Mouse (Mus musculus) lung, postnatal 14 days (tissue): Measurements from ENCODE around the gene Psma5.
"Not testable (repeated sequence)": the region's sequence is repeated elsewhere in the genome, so short reads cannot be mapped to it uniquely, and the experiment has no call there.

Experiments
- DNase-seq: peaks from one replicate; pipeline ENCODE4 v3.0.0; 2021

Gene Psma5

GRCm38 (mm10) chr3:108256719-108257637 lies at the start of gene Psma5:
TSS of gene Psma5 (plus strand) at chr3:108256926.
- DNase-seq: peak; percentile 95

DNA sequence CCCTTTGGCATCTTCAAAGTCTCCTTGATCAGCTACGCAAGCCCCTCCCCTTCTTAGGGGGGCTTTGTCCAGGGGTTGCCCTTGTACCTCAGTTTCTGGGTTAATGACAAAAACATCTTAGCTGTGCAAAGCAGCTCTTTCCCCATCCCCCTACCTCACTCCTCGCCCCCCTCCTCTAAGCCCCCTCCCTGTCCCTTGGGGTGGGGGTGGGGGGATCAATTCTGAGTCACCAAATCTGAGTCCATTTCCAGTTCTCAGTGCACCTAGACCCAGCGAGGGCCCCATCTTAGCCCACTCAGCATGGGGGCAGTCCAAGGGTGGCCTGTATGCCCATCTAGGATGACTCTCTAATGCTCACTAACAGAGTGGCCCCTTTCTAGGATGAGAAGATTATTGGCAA lies 47.7 kb upstream of the Psma5 start:
- DNase-seq: no peak

GRCm38 (mm10) chr3:108209536-108209935 lies 47.2 kb upstream of the Psma5 start:
- DNase-seq: no peak

DNA sequence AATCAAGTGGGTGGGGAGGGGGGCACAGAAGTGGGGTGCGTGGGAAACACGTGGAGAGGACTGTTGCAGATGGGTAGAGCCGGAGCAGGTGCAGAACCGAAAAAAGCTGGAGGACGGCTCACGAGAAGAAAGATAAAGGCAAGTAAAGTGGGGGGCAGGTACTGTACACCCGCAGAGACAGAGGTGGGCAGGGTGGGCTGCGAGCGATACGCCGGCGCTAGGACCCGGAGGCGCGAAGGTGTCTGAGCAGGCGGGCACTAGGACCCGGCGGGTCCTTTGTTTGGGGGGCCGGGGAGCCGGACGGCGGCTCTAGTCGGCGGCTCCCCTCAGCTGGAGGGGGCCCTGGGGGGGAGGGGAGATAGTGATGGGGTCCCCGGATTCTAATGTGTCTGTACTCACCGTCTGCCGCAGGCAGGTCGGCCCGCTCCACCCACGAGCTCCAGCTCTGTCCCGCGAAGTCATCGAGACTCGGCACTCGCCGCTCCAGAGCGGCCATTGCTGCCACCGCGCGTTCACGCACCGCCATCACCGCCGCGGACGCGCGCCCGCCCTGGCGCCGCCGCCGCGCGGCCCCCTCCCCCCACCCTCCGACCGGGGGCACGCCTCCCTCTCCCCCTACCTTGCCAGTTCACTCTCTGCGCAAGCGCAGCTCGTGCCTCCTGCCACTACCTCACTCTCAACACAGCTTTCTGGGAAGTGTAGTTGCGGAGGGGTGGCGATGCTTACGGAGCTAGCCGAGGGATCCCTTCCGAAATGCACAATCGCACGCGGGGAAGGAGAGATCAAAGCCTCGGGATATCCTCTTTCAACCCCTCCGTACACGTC lies 46.6 kb upstream of the Psma5 start:
- DNase-seq: peak; percentile 92

GRCm38 (mm10) chr3:108210771-108211139 lies 46.0 kb upstream of the Psma5 start, which contains the start of gene Atxn7l2:
TSS of gene Atxn7l2 (minus strand) at chr3:108210934.
- no peak for DNase-seq

DNA sequence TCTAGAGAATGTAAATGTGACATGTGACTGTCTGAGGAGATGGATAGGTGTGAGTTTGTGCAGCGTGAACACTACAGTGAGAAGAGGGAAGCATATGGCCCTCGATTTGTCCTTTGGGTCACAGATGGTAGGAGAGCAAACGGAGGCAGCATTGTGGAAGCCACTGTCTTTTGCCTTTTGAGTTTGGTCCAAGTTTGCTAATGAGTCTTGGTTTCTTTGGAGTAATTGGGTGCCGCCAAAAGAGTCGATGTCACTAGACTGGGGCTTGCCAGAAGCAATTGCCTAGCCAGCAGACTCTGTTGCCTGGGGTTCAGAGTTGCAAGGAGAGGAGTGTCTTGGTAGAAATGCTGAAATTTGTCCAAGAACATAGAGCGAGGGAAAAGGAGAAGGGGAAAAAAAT lies 44.9 kb upstream of the Psma5 start:
- DNase-seq: no peak

GRCm38 (mm10) chr3:108212406-108212805 lies 44.3 kb upstream of the Psma5 start:
- no peak for DNase-seq

DNA sequence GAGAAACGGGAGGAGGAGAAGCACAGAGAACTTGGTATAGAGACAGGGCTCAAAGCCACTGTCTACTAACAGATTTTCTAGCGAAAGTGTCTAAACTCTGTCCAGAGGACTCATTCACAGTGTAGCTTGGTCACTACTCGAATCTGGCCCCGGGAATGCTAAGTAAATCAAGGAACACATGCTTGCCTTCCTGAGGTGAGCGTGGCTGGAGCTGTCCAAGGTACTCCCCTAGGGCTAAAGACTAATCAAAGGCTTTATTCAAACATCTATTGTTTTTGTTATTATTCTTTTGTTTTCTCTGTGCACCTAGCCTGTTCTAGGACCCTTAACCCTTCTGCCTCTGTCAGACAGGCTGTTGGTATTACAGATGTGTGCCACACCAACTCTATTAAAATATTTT lies 42.0 kb upstream of the Psma5 start:
- DNase-seq: peak; percentile 49

GRCm38 (mm10) chr3:108220661-108221060 lies 36.1 kb upstream of the Psma5 start:
- DNase-seq: no peak

- DNase-seq: no peak
These were observed 30.8 kb upstream of the Psma5 start for GRCm38 (mm10) chr3:108225711-108226557.

DNA sequence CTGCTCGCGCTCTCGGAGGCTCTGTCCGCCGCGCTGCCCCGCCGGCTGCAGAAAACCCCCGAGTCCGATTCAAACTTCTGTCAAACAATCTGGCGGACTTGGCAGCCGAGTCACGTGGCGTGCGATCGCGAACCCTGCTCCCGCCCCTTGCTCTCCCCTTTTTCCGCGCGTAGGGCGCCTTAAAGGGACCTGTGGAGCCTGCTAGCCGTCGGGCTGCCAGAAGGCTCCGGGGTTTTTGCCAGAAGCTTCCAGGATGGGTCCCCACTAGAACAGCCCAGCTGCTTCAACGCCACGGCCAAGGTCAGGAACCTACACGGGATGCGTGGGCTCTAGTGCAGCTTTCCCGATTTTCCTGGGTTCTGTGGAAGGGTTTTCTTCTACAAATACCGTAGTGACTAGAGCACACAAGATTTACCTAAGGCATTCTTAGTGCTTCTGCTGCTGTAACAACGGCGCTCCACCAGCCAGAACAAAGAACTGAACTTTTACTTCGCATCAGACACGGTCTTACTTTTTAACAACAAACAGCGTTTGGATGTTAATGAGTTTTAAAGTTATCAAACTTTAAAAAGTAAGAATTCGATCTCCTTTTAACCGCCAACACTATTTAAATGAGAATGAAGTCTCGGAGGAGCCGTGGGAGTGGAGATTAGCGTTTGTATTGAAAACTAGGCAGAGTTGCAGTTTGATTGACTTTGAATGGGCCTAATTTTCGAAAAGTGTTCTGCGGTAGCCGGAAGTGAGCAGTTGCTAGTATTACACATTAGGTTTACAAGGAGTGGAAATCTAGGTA lies 30.0 kb upstream of the Psma5 start, which contains the start of gene Sypl2:
Sypl2 (minus strand) TSS at position 91 of the 793 bp plus-strand sequence.
- peak; percentile 35 for DNase-seq

DNA sequence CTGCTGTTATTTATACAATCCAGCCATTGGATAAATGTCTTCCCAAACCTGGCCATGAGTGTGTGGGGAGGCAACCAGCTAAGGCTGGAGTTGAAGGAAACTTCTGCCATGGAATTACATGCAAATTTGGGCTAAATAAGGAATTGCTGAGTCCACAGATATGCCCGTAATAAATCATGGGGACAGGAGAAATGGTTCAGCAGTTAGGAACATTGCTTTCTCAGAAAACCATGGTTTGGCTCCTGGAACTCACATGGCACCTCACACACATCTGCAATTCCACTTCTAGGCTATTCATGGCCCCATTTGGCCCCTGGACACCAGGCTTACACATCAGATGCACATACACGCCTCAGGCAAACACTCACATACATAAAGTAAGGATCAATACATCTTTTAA lies 29.2 kb upstream of the Psma5 start:
- DNase-seq: no peak

- DNase-seq: no peak
These were observed 25.1 kb upstream of the Psma5 start for GRCm38 (mm10) chr3:108231646-108232045.

- not testable (repeated sequence) for DNase-seq
These were observed 19.1 kb upstream of the Psma5 start for GRCm38 (mm10) chr3:108237474-108238102.

GRCm38 (mm10) chr3:108241243-108241839 lies 15.4 kb upstream of the Psma5 start:
- DNase-seq: no peak

DNA sequence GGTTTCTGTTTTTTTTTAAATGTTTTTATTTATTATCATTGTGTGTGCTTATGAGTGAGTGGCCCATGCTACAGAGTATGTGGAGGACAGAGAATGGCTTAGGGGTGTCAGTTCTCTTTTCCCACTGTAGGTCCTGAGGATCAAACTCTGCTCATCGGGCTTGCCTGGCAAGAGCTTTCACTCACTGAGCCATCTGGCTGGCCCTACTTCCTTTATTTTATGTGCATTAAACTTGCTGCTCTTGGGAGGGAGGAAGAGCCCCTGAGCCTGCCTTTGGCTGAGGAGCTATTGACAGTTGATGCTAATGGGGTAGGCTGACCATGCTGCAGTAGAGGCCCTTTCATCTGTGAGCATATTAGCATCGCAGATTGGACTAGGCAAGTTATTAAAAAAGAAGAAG lies 9.9 kb upstream of the Psma5 start:
- no peak for DNase-seq

DNA sequence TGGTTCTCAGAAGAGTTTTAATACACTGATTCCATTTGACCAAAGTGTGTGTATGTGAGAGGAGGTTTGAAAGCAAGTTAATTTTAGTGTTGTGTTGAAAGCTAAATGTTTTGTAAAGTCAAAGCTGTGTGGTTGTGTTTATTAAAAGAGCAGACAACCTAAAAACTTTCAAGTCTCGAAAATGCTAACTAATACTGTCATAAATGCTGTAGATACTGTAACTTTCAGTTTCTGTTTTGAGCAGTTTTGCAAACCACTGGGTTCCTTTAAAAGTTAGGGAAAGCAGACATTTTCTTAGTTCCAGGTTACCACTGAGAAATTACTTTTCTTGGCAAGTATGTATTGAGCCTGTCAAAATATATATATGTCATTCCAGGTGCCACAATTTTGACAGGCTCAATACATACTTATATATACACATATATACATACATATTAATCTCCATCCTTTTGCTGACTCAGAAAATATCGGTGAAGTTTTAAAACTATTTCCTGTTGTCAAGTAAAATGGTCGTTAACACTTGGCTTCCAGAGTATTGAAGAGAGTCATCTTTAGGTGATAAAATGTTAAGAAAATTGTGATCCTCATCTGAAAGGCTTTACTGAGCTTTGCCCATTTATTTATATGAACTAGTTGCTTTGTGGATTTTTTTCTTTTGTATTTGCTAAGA lies 1.2 kb downstream of the Psma5 start:
- DNase-seq: no peak

- DNase-seq: no peak
These were observed 2.6 kb downstream of the Psma5 start for GRCm38 (mm10) chr3:108259319-108259718.

- not testable (repeated sequence) for DNase-seq
These were observed 22.8 kb downstream of the Psma5 start for GRCm38 (mm10) chr3:108279495-108279894.
